In the genomic region with DNA sequence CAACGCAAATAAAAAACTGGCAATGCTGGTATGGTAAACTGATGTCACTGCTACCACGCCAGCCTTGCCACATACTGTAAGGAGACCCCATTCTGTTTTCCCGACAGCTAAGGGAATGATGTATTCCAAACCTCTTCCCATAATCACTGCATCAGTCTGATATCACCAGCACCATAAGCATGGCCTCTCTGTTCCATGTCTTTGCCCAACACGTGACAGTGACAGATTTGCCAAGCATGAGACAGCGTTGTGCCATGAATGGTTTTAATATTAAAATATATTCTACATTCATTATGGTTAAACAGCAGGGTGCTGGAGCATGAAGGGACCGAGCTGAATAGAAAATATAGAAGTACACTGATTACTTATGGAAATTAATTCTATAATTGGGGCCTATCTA, we compare ENCODE assay signal across 25 mouse cellular contexts. TPM values are rescaled to one million over a fixed set of nuclear protein-coding genes. Genes with fewer than 3 reads are reported as not detected.
DNase-seq lines count a peak whose midpoint lies in the region; ATAC-seq lines count a peak whose summit lies in the region.
"Had no signal": no experiment of that assay in that cellular context is flagged by ENCODE, and none has a peak within 500 bp of the region (broad histone marks: within the 10 kb centered on the region; RNA-seq: fewer than 3 reads in every experiment).

No protein-coding gene starts in this region.

- H3K9ac ChIP-seq in forebrain, embryonic 16.5 days (replicated peaks; ENCODE audit: low read depth, low read length), result no peak overlapping the region
- no peak overlapping the region for H3K9ac ChIP-seq in midbrain, embryonic 12.5 days (replicated peaks)
- no peak overlapping the region for H3K9ac ChIP-seq in hindbrain, embryonic 14.5 days
- H3K9ac ChIP-seq in midbrain, embryonic 16.5 days (ENCODE audit: low read depth, low read length), result no peak overlapping the region
- H3K9ac ChIP-seq: embryonic facial prominence, embryonic 12.5 days; kidney, embryonic 15.5 days; liver, embryonic 14.5 days had no signal

- no peaks in the 10 kb centered on the region for H3K36me3 ChIP-seq in forebrain, embryonic 16.5 days (ENCODE audit: control insufficient read depth, insufficient read depth)
- H3K36me3 ChIP-seq in forebrain, embryonic 10.5 days (replicated peaks), result no peaks in the 10 kb centered on the region
- H3K36me3 ChIP-seq in midbrain, embryonic 12.5 days, result 0 out of 2 replicates have a peak, but pooled peaks cover 2% of the 10 kb centered on the region
- no peaks in the 10 kb centered on the region for H3K36me3 ChIP-seq in midbrain, embryonic 10.5 days
- H3K36me3 ChIP-seq in hindbrain, embryonic 14.5 days (replicated peaks; ENCODE audit: control insufficient read depth, insufficient read depth), result no peaks in the 10 kb centered on the region
- no peaks in the 10 kb centered on the region for H3K36me3 ChIP-seq in midbrain, embryonic 16.5 days (ENCODE audit: control insufficient read depth, insufficient read depth, low read length)
- H3K36me3 ChIP-seq: embryonic facial prominence, embryonic 12.5 days; kidney, embryonic 15.5 days had no signal

- peak; percentile 62 for ATAC-seq in forebrain, embryonic 16.5 days
- peak; percentile 32; the same call in 1 of the 2 replicates for ATAC-seq in midbrain, embryonic 12.5 days (ENCODE audit: low FRiP score, low read depth)
- ATAC-seq in hindbrain, embryonic 14.5 days (ENCODE audit: low FRiP score), result peak; percentile 41; the same call in 1 of the 2 replicates
- ATAC-seq in midbrain, embryonic 16.5 days, result peak; percentile 65; the same call in 1 of the 2 replicates
- ATAC-seq: CD4-positive, CD25-positive, alpha-beta regulatory T cell, adult 4 months; inflammation-experienced regulatory T-cells, adult 6 months had no signal

- no peaks in the 10 kb centered on the region for H3K27me3 ChIP-seq in forebrain, embryonic 16.5 days (replicated peaks; ENCODE audit: control insufficient read depth, insufficient read depth, low read length)
- no peaks in the 10 kb centered on the region for H3K27me3 ChIP-seq in forebrain, embryonic 10.5 days (ENCODE audit: poor library complexity, severe bottlenecking)
- no peaks in the 10 kb centered on the region for H3K27me3 ChIP-seq in midbrain, embryonic 12.5 days
- H3K27me3 ChIP-seq in midbrain, embryonic 10.5 days (ENCODE audit: low read depth, poor library complexity, severe bottlenecking), result no peaks in the 10 kb centered on the region
- no peaks in the 10 kb centered on the region for H3K27me3 ChIP-seq in hindbrain, embryonic 14.5 days (ENCODE audit: control insufficient read depth, insufficient read depth, low read length)
- no peaks in the 10 kb centered on the region for H3K27me3 ChIP-seq in midbrain, embryonic 16.5 days (ENCODE audit: control insufficient read depth, insufficient read depth, low read depth, low read length)
- H3K27me3 ChIP-seq: embryonic facial prominence, embryonic 12.5 days; kidney, embryonic 15.5 days had no signal

- no peak for DNase-seq in forebrain, embryonic 10.5 days (ENCODE audit: extremely low spot score, low spot score)
- DNase-seq in midbrain, embryonic 10.5 days (ENCODE audit: low spot score), result no peak
- no peak for DNase-seq in hindbrain, embryonic 14.5 days (ENCODE audit: low spot score)
- no peak for DNase-seq in kidney, adult 18-20 months
- DNase-seq: adrenal gland, adult 2 months; adrenal gland, postnatal 36 days; cerebellum, adult 9-10 months; cerebellum, postnatal 36 days; embryo, embryonic 11 days; kidney, adult 11 months; kidney, postnatal 25 days; liver; lung, adult 2 months; lung, postnatal 10 days; thymus, adult 2 months; thymus, postnatal 36 days had no signal

- no peak overlapping the region for H3K4me3 ChIP-seq in forebrain, embryonic 16.5 days (replicated peaks; ENCODE audit: low read length)
- no peak overlapping the region for H3K4me3 ChIP-seq in forebrain, embryonic 10.5 days
- no peak overlapping the region for H3K4me3 ChIP-seq in midbrain, embryonic 12.5 days
- H3K4me3 ChIP-seq in midbrain, embryonic 10.5 days, result no peak overlapping the region
- no peak overlapping the region for H3K4me3 ChIP-seq in hindbrain, embryonic 14.5 days (replicated peaks; ENCODE audit: low read length)
- no peak overlapping the region for H3K4me3 ChIP-seq in midbrain, embryonic 16.5 days (ENCODE audit: low read depth, low read length)
- H3K4me3 ChIP-seq: embryonic facial prominence, embryonic 12.5 days; kidney, embryonic 15.5 days; myocyte had no signal

- WGBS in forebrain, embryonic 16.5 days, result 56% methylated on average over 6 of the region's 6 CpGs
- 95% methylated on average over 6 of the region's 6 CpGs for WGBS in forebrain, embryonic 10.5 days
- 72% methylated on average over 6 of the region's 6 CpGs for WGBS in midbrain, embryonic 12.5 days
- 93% methylated on average over 6 of the region's 6 CpGs for WGBS in midbrain, embryonic 10.5 days
- 42% methylated on average over 6 of the region's 6 CpGs for WGBS in hindbrain, embryonic 14.5 days
- 50% methylated on average over 6 of the region's 6 CpGs for WGBS in midbrain, embryonic 16.5 days

- H3K27ac ChIP-seq in forebrain, embryonic 16.5 days (ENCODE audit: low read length), result no peak overlapping the region
- no peak overlapping the region for H3K27ac ChIP-seq in forebrain, embryonic 10.5 days
- no peak overlapping the region for H3K27ac ChIP-seq in midbrain, embryonic 12.5 days (replicated peaks)
- no peak overlapping the region for H3K27ac ChIP-seq in midbrain, embryonic 10.5 days (replicated peaks)
- no peak overlapping the region for H3K27ac ChIP-seq in hindbrain, embryonic 14.5 days
- no peak overlapping the region for H3K27ac ChIP-seq in midbrain, embryonic 16.5 days (ENCODE audit: low read length)
- H3K27ac ChIP-seq: embryonic facial prominence, embryonic 12.5 days; kidney, embryonic 15.5 days; liver, embryonic 14.5 days had no signal

- H3K4me2 ChIP-seq in forebrain, embryonic 16.5 days (ENCODE audit: low read length), result no peak overlapping the region
- no peak overlapping the region for H3K4me2 ChIP-seq in midbrain, embryonic 12.5 days (replicated peaks)
- no peak overlapping the region for H3K4me2 ChIP-seq in hindbrain, embryonic 14.5 days (replicated peaks)
- no peak overlapping the region for H3K4me2 ChIP-seq in midbrain, embryonic 16.5 days (ENCODE audit: low read length)
- H3K4me2 ChIP-seq: embryonic facial prominence, embryonic 12.5 days; kidney, embryonic 15.5 days had no signal

- H3K9me3 ChIP-seq in forebrain, embryonic 16.5 days (ENCODE audit: control insufficient read depth, low read length), result no peaks in the 10 kb centered on the region
- H3K9me3 ChIP-seq in forebrain, embryonic 10.5 days, result no peaks in the 10 kb centered on the region
- no peaks in the 10 kb centered on the region for H3K9me3 ChIP-seq in midbrain, embryonic 12.5 days
- H3K9me3 ChIP-seq in midbrain, embryonic 10.5 days (replicated peaks), result no peaks in the 10 kb centered on the region
- H3K9me3 ChIP-seq in hindbrain, embryonic 14.5 days (ENCODE audit: control insufficient read depth, low read length), result no peaks in the 10 kb centered on the region
- H3K9me3 ChIP-seq in midbrain, embryonic 16.5 days (replicated peaks; ENCODE audit: control insufficient read depth, low read length, poor library complexity, severe bottlenecking), result no peaks in the 10 kb centered on the region
- H3K9me3 ChIP-seq: embryonic facial prominence, embryonic 12.5 days; kidney, embryonic 15.5 days had no signal

- H3K4me1 ChIP-seq in forebrain, embryonic 16.5 days (replicated peaks; ENCODE audit: control insufficient read depth, insufficient read depth, low read length), result peaks cover 6% of the 10 kb centered on the region; the same call in 1 of the 2 replicates
- H3K4me1 ChIP-seq in forebrain, embryonic 10.5 days, result peaks cover 19% of the 10 kb centered on the region
- H3K4me1 ChIP-seq in midbrain, embryonic 12.5 days, result peaks cover 19% of the 10 kb centered on the region
- H3K4me1 ChIP-seq in midbrain, embryonic 10.5 days, result peaks cover 26% of the 10 kb centered on the region
- H3K4me1 ChIP-seq in hindbrain, embryonic 14.5 days (replicated peaks; ENCODE audit: control insufficient read depth, insufficient read depth, low read length), result peaks cover 40% of the 10 kb centered on the region
- H3K4me1 ChIP-seq in midbrain, embryonic 16.5 days (ENCODE audit: control insufficient read depth, insufficient read depth, low read length), result peaks cover 16% of the 10 kb centered on the region; the same call in 1 of the 2 replicates
- H3K4me1 ChIP-seq: kidney, embryonic 15.5 days had no signal

RNA-seq across cellular contexts. Expression of a gene that starts 14.2 kb away (rescaled TPM):
- polyA plus RNA-seq in forebrain, embryonic 16.5 days (2015; fragmentation: Nextera tagmentation; extraction: Ambion mirVana), result 26.4 and 31.2 TPM in 2 replicates
- polyA plus RNA-seq in forebrain, embryonic 10.5 days (2016; fragmentation: Nextera tagmentation; extraction: Ambion mirVana), result 14.2 and 15.4 TPM in 2 replicates
- 38.4 and 42.4 TPM in 2 replicates for polyA plus RNA-seq in midbrain, embryonic 12.5 days (2016; fragmentation: Nextera tagmentation; extraction: Ambion mirVana)
- 17.6 and 20.5 TPM in 2 replicates for polyA plus RNA-seq in midbrain, embryonic 10.5 days (2016; fragmentation: Nextera tagmentation; extraction: Ambion mirVana)
- polyA plus RNA-seq in hindbrain, embryonic 14.5 days (2014; fragmentation: Nextera tagmentation; extraction: Ambion mirVana), result 28.8 and 32.6 TPM in 2 replicates
- polyA plus RNA-seq in midbrain, embryonic 16.5 days (2015; fragmentation: Nextera tagmentation; extraction: Ambion mirVana), result 27.3 and 28.5 TPM in 2 replicates
